Mouse (Mus musculus): ENCODE results near the gene Mast1.

Gene Mast1

GRCm38 (mm10) chr8:84910551-84910950, 26.6 kb downstream of the Mast1 start:
- no peak for DNase-seq (ENCODE audit: low spot score in 2 of 2)

GRCm38 (mm10) chr8:84909949-84910348, 27.2 kb downstream of the Mast1 start:
- no peak for DNase-seq (ENCODE audit: low spot score in 2 of 2)

DNA sequence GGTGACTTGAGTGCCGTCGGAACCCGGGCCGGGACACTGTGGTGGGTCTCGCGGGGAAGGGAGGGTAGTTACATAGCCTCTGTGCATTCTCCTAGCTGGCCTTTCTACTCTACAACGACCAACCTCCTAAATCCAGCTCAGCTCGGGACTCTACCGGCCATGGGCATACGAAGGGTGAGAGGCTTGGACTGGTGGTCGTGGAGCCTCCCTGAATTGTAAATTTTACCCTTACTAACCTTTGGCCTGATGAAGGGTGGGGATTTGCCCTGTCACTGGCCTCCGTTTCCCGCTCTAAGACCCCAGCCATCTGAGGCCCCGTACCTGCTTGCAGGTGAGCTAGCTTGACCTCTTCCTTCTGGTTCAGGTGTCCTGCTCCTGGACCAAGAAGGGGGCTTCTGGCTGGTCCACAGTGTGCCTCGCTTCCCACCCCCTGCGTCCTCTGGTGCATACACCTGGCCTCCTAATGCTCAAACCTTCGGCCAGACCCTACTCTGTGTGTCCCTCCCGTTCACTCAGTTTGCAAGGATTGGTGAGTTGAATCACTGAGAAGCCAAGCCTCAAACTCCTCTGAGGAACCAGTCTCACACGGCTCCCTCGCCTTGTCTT, 27.9 kb downstream of the Mast1 start:
- no peak for DNase-seq (ENCODE audit: low spot score in 2 of 2)

DNA sequence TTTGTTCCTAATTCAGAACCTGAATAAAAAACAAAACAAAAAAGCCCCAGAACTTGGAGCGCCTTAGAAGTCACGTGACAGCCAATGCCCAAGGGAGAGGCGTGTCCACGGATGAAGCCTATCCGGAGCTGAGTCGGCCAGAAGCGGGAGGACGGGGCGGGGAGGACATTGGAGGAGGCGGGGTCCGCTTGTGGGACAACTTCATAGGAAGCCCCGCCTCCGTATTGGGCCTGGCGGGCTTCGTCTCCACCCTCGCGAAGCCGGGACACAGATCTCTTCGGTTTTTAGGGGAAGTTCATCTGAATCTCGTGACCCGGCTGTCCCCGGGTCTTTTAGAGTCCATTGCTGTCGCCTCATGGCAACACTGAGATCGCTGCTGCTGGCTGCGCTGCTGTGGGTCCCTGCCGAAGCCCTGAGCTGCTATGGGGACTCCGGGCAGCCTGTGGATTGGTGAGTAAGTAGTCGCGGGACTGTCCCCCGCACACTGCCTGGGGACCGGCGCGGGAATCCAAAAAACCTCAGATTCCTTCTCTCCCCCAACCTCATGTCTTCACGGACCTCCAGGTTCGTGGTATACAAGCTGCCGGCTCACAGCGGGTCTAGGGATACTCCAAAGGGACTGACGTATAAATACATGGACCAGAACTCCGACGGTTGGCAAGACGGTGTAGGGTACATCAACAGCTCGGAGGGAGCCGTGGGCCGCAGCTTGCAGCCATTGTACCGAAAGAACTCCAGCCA, 28.6 kb downstream of the Mast1 start, which contains the start of gene Dnase2a:
Gene Dnase2a, plus strand, starts transcription at position 140 of the 741 bp plus-strand sequence.
- peak; percentile 87 to 97 for DNase-seq (ENCODE audit: low spot score in 2 of 2)

GRCm38 (mm10) chr8:84907979-84908378, 29.2 kb downstream of the Mast1 start:
- peak in 1 of 2 experiments; percentile 8 for DNase-seq (ENCODE audit: low spot score in 2 of 2)

DNA sequence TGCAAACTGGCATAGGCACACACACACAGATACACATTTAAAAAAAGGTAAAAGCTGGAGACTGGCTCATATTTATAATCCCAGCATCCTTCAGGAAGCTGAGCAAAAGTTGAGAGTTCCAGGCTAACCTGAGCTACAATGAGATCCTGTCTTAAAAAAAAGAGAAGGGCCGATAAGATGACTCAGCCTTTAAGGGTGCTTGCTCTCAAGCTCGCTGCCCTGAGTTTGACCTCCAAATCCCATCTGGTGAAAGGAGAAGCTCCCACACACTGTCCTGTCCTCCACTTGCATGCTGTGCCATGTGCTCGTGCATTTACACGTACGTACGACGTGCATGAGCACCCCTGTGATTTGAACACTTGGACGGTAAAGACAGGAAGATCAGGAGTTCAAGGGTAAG, 29.7 kb downstream of the Mast1 start:
- DNase-seq (ENCODE audit: low spot score in 2 of 2), result no peak

DNA sequence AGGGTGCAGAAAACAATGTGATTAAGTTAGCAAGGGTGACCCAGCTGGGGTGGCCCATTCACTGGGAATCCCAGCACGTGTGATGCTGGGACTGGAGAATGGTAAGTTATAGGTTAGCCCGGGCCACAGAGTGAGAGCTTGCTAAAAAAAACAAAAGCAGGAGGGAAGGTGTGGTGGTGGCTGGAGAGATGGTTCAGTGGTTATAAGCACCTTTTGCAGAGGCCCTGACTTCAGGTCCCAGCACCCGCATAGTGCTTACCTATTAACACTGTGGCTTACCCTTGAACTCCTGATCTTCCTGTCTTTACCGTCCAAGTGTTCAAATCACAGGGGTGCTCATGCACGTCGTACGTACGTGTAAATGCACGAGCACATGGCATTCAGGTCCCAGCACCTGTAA, 30.1 kb downstream of the Mast1 start:
- DNase-seq (ENCODE audit: low spot score in 2 of 2), result no peak

GRCm38 (mm10) chr8:84904351-84904750, 32.8 kb downstream of the Mast1 start:
- DNase-seq (ENCODE audit: low spot score in 2 of 2), result no peak

- peak; percentile 81 to 91 for DNase-seq (ENCODE audit: low spot score in 2 of 2)
These were observed 34.1 kb downstream of the Mast1 start for GRCm38 (mm10) chr8:84902920-84903661.

DNA sequence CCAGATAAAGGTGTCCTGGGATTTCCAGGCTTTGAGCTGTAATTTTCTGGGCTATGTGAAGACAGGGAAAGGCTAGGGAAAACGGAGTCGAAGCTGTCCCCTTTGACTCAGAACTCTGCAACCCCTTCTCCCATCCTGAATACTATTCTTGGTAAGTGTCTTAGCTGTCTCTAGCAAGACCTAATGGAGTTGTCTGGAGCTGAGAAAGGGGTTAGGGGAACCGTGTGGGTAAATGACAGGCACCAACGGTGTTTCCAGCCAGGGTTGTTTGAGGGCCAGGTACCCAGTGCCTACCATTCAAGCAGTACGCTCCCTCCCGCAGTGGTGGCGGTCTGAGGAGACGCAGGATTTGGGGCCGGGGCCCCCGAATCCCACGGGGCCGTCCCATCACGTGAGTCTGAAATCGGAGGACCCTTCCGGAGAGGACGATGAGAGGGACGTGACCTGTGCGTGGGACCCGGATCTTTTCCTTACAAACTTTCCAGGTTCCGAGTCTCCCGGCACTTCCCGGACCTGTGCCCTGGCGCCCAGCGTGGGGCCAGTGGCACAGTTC, 34.7 kb downstream of the Mast1 start:
- no peak for DNase-seq (ENCODE audit: low spot score in 2 of 2)

GRCm38 (mm10) chr8:84901752-84902151, 35.4 kb downstream of the Mast1 start, which contains the start of gene Klf1:
Gene Klf1, plus strand, starts transcription at chr8:84901928.
- no peak for DNase-seq (ENCODE audit: low spot score in 2 of 2)

GRCm38 (mm10) chr8:84901071-84901470, 36.1 kb downstream of the Mast1 start:
- no peak for DNase-seq (ENCODE audit: low spot score in 2 of 2)

GRCm38 (mm10) chr8:84895963-84896362, 41.2 kb downstream of the Mast1 start:
- DNase-seq (ENCODE audit: low spot score in 2 of 2), result no peak

- peak; percentile 75 to 83 for DNase-seq (ENCODE audit: low spot score in 2 of 2)
These were observed 43.4 kb downstream of the Mast1 start, which contains the start of gene Gcdh for GRCm38 (mm10) chr8:84893709-84894134. Gene Gcdh, minus strand, starts transcription at chr8:84893921.

DNA sequence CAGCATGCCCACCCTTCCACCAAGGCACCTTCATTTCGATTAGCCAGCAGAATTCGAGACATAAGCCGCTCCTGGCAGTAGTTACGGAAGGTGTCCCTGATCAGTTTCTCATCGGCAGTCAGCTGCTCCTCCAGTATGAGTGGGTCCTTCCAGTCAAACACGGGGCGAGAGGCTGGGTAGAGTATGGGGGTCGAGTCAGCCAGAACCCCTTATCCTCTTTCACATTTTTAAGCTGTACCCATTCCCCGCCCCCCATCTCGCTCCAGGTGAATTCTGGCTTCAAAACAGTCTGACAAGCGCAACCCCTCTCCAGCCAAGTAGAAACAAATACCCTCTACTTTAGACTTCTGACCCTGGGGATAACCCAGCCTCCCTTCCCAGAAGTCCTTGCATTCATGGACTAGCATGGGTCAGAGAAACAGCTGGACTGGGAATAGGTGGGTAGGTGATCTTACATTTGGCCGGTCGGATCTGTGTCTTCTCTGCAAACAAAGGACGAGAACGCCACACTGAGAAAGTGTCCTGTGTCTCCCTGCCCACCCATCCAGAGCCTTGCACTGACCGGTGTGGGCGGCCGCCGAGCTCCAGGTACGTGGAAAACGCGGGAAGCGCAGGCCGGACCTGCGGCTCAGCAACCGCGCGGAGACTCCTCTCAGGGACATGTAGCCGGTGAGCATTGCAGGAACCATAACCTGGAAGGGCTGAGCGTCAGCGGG, 44.0 kb downstream of the Mast1 start:
- no peak for DNase-seq (ENCODE audit: low spot score in 2 of 2)

GRCm38 (mm10) chr8:84889141-84889540, 48.0 kb downstream of the Mast1 start:
- no peak for DNase-seq (ENCODE audit: low spot score in 2 of 2)

DNA sequence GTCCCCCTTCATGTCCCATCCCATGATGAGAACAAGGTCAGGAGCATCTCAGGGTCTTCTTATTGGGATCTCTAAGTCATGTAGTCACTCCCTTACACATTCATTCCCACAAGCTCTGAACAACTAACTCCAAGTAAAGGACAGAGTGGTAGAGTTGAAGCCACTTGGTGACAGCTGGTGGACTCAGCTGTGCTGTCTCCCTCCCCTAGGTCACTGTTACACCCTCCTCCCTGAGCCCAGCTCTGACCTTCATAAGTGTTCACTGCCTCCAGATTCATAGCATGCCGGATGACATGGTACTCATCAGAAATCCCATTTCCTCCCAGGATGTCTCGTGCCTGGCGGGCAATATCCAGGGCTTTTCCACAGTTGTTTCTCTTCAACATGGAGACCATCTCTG, 48.9 kb downstream of the Mast1 start:
- no peak for DNase-seq (ENCODE audit: low spot score in 2 of 2)

DNA sequence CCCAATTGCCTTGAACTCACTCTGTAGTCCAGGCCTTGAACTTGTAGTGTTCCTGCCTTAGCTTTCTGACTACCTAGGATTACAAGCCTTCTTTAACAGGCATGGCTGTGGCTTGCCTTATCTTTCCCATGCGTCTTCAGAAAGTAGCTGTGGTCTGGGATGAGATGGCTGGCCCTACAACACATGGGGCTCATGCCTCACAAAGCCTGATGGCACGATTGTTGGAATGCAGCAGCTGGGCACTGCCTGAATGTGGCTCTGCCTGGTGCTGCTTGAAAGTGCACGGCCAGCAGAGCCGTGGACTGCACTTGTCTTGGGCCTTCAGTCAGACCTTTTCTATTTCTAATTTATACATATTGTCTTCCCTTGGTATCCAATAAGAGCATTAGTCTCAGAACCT, 52.4 kb downstream of the Mast1 start:
- no peak for DNase-seq (ENCODE audit: low spot score in 2 of 2)

DNA sequence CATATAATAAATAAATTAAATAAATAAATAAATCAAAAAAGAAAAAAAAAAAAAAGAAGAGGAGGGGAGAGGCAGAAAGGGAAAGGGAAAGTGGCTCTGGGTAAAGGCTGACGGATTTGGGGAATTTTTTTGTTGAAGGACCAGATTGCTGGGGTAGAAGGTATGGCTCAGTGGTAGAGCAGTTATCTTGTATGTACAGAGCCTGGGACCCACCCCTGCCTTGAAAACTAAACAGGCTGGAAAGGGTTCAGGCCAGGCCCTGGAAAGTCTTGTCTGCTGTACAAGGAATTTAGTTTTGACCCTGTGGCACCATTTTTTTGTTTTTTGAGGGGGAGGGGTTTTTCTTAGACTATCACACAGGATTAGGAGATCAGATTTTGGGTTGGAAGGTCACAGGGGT, 58.2 kb downstream of the Mast1 start:
- DNase-seq (ENCODE audit: low spot score in 2 of 2), result no peak

DNA sequence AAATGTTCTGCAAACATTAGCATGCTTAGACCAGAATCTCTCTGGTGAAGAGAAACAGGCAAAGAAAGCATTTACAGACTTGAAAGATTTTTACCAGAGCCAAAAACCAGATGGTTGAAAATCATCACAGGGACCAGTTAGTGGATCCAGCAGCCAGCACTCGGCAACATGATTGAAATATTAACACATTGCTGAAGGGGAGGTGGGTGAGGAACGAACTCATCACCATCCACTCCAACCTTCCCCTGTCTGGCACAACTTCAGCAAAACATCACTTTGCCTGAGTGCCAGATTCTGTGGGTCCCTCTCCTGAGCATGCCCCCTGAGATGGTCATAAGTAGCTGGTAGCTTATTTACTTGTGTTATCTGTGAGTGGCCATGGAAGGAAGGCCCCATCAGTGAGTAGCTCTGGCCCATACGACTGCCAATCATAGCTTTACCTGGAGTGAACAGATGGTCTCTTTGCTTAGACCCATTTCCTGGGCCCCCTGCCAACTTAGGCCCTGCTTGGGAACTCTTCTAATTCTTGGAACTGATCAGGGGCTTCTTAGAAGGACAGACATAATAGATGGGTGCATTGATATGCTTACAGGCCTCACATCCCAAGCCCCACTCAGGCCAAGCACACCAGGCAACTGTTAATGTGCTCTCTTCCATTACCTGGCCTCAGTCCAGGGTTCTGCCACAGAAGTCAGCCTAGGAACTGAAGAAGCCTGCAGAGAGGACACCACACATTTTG, 59.7 kb downstream of the Mast1 start:
- DNase-seq (ENCODE audit: low spot score in 2 of 2), result no peak

- DNase-seq (ENCODE audit: low spot score in 2 of 2), result no peak
These were observed 62.8 kb downstream of the Mast1 start for GRCm38 (mm10) chr8:84874339-84874738.

Data from natural killer cell, adult 2 months (primary cell).